Mouse (Mus musculus): ENCODE measurements at regions not wholly inside any gene's neighbourhood (a gene's known extent, or its start where the extent isn't known, plus 50 kb on each side); places are given as distances from the start of the nearest gene placed in this dataset.

GRCm38 (mm10) chr4:131145507-131145906, 201.3 kb downstream of the Matn1 start:
- TF ChIP-seq CTCF (IDR thresholded peaks at IDR 0.05; ENCODE audit: low read depth, low read length): peak; percentile 51
- no peak for TF ChIP-seq POLR2A (IDR thresholded peaks at IDR 0.05; ENCODE audit: borderline replicate concordance, low read depth, low read length)

Data from bone marrow macrophage, adult 2 months (primary cell).